Mouse (Mus musculus) left cerebral cortex, postnatal 36 days (tissue): ENCODE measurements at regions not wholly inside any gene's neighbourhood (a gene's known extent, or its start where the extent isn't known, plus 50 kb on each side); places are given as distances from the start of the nearest gene placed in this dataset.

Experiments used
- DNase-seq, 2 experiments: peaks; one replicate each; pipeline ENCODE4 v3.0.0; 2021 to 2022; ENCODE audit warnings: low spot score in 2 of 2, mixed read lengths in 1 of 2
- intact Hi-C: fragments of 180-260 bp; cut with DNase I; formaldehyde crosslinking; loops from one replicate; pipeline ENCODE4 v1.15.1; 2025

GRCm38 (mm10) chr11:32925421-32926271 lies 101.2 kb upstream of the Smim23 start:
- no peak for DNase-seq
- intact Hi-C loops: no loop called here

- DNase-seq: no peak
- intact Hi-C loops: no loop called here
Measured at GRCm38 (mm10) chr11:32924932-32925331, 100.5 kb upstream of the Smim23 start.

DNA sequence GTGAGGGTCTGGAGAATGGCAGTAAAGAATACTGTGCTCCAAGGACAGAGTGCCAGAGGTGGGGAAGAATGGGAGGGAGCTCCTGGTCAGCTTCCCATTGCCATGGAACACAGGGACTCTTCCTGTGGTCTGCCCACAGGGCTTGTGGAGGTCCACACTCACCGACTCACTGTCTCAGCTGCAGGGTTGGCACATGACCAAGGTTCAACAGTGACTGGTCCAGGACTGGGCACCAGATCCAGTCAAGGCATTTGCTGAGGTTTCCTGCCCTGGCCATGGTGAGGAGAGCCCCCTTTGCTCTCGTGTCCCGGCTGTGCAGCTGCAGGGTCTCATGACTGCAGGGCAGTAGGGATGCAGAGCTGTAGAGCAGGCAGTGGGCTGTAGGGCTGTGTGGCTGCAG lies 88.7 kb upstream of the Smim23 start:
- intact Hi-C loops: no loop called here
- no peak for DNase-seq

DNA sequence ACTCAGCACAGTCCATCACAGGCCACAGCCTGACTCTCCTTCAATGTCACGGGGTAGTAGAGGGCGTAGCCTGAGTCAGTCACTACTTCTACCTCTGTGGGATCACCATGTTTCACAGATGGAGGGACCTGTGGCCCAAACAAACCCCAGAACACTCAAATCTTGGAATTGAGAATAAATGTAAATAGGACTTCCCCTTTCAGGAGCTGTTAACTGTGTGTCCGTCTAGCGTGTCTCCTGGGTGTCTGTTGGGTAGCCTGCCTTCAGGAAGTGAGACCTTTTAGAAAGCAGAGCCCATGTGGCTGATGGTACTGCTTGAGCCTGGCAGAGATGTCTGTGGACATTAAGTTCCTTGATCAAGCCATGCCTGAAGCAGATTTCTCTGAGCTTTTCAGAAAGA lies 87.4 kb upstream of the Smim23 start:
- DNase-seq: no peak
- intact Hi-C loops: no loop called here

DNA sequence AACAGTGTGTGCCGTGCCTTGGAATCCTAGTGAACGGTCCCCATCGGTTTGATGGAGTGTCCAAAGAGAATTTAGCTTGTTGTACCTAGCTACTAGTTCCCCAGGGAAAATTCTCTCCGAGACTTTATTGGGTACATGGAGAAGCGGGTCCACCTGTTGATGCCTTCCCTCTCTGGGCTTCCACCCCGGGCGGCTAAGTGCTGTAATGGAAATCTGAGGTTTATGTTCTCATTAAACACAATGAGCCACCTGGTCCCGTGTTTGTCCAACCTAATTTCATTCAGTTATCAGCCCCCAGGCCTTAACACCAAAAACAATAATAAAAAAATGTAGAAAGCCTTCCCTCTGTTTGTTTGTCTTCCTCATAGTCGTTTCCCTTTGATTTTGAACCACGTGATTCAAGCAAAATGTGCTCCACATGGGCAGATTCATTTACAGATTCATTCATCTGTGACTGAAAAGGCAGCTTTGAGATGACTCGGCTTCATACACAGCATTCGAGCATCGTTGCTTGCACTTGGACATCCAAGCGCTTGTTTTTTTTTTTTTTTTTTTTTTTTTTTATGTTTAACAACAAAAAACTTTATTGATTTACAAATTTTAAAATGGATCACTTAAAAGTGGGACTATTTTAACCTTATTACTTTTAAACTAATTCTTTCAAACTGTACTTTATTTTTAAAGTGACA lies 84.5 kb upstream of the Smim23 start:
- intact Hi-C loops: no loop called here
- no peak for DNase-seq

DNA sequence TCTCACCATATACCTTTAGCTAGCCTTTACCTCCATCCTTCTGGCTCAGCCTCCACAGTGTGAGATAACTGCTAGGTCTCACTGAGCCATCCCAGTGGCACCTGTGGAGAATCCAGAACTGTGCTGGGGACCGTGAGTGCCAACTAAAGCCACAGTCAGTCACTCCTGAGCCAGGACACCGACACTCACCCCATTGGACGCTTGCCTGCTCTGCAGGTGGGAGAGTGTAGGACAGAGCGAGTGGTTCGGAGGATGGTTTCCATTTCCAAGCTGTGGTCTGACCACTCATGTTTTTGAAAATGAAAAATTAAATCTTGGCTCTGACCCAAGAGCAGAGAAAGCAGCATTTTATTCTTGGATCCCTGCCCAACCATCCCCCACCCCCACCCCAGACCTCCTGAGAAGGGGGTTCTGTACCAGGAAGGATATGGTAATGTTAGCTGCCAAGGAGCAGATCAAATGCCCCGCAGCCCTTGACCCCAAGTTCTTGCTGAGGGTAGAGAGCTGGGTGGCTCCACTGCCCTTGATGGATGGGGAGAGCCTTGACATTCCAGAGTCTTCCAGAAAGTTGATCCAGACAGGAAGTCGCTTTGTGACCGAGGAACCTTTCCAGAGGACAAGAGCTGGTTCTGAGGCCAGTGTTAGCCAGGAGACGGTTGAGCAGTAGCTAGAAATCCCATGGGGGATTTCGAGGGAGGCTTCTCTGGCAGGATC lies 83.3 kb upstream of the Smim23 start:
- intact Hi-C loops: no loop called here

GRCm38 (mm10) chr11:32903970-32904369 lies 79.6 kb upstream of the Smim23 start:
- DNase-seq: no peak
- intact Hi-C loops: no loop called here

More for the DNA sequence above, 83.3 kb upstream of the Smim23 start:
- no peak for DNase-seq

GRCm38 (mm10) chr11:32903389-32903788 lies 79.0 kb upstream of the Smim23 start:
- intact Hi-C loops: no loop called here
- DNase-seq: no peak

DNA sequence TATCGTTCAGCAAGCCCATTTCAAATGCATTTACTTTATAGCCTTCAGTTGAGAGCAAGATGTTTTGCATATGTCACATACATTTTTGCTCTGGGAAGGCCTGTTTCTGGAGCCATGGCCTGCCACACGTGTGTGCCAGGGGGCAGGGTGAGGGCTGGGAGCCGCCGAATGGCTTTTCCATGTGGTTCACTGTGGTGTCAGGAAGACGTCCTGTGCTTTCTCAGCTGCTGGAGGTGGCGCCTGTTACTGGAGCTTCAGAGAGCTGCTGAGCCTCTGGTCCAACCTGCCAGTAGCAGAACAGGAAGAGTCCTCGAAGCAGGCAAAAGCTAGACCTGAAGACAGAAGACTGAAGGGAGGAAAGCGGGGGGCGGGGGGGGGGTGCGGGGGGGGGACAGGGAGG lies 78.5 kb upstream of the Smim23 start:
- intact Hi-C loops: no loop called here
- no peak for DNase-seq

GRCm38 (mm10) chr11:32900437-32900836 lies 76.0 kb upstream of the Smim23 start:
- no peak for DNase-seq
- intact Hi-C loops: no loop called here

DNA sequence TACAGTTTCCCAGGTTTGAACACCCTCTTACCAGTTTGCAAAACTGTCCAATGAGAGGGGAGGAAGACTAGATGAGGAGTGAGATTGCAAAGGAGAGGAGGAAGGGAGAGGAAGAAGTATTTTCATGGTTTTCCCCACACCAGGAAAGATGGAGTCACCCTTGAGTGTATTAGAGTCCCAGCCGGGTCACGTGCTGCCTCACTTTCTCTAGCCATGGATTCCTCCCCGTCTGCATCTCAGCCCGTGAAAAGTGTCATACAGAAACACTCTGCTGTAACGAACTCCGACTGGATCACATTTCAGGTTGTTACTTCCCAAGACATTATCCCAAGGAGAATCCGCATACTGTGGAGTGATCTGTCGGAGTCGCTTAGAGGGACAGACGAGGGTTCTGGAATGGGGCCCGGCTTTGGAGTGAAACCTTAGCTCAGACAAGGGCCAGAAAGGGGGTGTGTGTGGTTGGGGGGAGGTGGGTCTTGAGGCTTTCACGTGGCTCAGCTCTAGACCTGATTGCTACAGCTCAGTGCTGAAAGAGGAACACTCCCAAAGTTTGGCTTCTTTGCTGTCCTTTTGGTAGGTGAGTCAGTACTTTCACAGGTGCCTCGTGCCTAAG lies 75.3 kb upstream of the Smim23 start:
- intact Hi-C loops: no loop called here

DNA sequence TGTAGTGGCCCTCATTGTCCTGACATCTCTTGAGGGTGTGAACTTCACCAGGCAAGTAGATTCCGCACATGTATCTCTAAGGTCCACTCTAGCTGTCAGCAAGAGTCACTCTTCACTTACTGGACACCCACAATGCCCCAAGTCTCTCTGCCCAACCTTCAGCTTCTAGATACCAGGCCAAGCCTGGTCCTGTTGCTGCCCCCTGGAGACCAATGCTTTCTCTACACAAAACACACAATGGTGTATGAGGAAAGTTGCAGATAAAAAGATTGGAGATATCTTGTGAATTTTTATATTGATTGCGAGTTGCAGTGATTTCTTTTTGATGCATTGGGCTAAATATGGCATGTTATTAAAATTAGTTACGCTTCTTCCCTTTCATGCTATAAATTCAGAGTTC lies 71.0 kb upstream of the Smim23 start:
- intact Hi-C loops: no loop called here
- no peak for DNase-seq

More for the DNA sequence above, 75.3 kb upstream of the Smim23 start:
- DNase-seq: no peak

GRCm38 (mm10) chr11:32893146-32893903 lies 68.9 kb upstream of the Smim23 start:
- intact Hi-C loops: no loop called here
- no peak for DNase-seq

DNA sequence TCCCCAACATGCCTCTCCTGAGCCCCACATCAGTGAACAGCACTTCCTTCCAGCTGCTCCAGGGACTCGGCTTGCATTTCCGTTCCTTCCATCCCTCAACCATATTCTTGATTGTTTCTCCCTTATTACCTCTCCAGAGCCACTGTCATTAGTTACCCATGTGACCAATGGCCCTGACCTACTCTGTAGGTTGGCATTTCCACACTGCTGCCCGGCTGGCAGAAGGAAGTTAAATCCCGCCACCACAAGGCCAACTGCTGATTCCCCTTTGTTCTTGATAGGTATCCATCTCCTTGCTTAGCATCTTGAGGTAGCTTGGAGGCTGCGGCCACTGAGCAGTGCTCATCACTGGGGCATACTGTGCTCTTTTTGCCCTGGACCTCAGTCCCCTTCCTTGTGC lies 68.1 kb upstream of the Smim23 start:
- intact Hi-C loops: no loop called here
- no peak for DNase-seq

- DNase-seq: no peak
- intact Hi-C loops: no loop called here
Measured at GRCm38 (mm10) chr11:32889248-32889647, 64.8 kb upstream of the Smim23 start.

DNA sequence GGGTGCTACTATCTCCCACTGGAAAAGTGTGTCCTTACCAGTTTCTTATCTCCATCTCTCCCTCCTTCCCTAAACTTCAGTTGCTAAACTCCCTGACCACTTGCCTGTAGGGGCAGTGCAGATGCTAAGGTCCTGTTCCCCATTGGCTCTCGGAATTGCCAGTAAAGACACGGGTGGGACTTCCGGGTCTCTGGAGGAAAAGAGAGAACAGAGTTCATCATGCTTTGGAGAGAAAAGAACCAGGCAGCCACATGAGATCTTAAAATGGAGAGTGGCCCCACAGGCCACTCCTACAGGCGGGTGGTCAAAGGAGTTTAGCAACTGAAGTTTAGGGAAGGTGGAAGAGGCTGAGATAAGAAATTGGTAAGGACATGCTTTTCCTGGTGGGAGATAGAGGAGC lies 60.3 kb upstream of the Smim23 start:
- intact Hi-C loops: no loop called here
- DNase-seq: no peak

DNA sequence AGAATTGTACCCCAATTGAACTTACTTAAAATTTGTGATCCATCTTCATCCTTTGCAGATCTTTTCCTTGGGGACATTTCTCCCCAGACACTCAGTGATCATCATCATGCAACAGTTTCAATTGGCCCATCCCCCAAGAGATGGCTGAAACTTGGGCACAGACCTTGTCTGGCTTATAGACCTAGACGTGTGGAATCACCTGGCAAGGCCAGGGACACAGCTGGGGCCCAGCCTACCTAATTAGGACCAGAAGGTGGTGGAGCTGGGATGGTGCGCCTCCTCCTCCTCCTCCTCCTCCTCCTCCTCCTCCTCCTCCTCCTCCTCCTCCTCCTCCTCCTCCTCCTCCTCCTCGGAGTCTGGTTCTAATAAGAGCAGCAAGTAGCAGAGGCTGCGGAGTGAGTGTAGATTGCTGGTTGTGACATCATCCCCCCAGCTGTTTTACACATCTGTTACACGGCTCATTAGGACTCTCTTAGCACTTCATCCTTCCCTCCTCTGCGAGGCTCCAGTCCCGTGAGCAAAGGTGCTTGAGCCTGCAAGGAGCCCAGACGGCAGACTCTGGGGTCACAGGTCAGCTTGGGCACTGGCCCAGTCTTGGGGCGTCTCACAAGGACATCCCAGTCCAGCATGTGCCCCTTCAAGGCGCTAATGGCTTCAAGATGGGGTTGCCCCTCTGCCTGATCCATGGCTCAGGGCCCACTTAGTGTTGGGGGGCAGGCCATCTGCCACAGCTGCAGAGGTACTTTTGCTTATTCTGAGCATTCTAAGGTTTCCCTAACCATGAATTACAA lies 58.9 kb upstream of the Smim23 start:
- DNase-seq: no peak
- intact Hi-C loops: no loop called here

- intact Hi-C loops: no loop called here
- no peak for DNase-seq
Measured at GRCm38 (mm10) chr11:32878967-32879366, 54.6 kb upstream of the Smim23 start.
